Mouse (Mus musculus) gastrocnemius, adult 8-10 months (tissue): ENCODE measurements around the gene Iqca. TPM values are rescaled to one million over a fixed set of nuclear protein-coding genes. Genes with fewer than 3 reads are reported as not detected.
A peak's percentile ranks its signal among the peaks of the same experiment; 100 is the strongest.

ENCODE experiments used
- DNase-seq, 2 experiments: peaks; one replicate each; pipeline ENCODE4 v3.0.0; 2022; ENCODE audit warnings: low spot score in 2 of 2
- total RNA-seq, 4 experiments: library from RNA; stranded (reverse); gene quantifications; 2 replicates each; pipeline ENCODE4 v1.2.4; 2022

The Iqca gene
- not detected for total RNA-seq

- peak; percentile 28 to 44 for DNase-seq
Observed at GRCm38 (mm10) chr1:90153099-90153744, at the start of gene Iqca. Gene Iqca (minus strand): TSS chr1:90153401.

DNA sequence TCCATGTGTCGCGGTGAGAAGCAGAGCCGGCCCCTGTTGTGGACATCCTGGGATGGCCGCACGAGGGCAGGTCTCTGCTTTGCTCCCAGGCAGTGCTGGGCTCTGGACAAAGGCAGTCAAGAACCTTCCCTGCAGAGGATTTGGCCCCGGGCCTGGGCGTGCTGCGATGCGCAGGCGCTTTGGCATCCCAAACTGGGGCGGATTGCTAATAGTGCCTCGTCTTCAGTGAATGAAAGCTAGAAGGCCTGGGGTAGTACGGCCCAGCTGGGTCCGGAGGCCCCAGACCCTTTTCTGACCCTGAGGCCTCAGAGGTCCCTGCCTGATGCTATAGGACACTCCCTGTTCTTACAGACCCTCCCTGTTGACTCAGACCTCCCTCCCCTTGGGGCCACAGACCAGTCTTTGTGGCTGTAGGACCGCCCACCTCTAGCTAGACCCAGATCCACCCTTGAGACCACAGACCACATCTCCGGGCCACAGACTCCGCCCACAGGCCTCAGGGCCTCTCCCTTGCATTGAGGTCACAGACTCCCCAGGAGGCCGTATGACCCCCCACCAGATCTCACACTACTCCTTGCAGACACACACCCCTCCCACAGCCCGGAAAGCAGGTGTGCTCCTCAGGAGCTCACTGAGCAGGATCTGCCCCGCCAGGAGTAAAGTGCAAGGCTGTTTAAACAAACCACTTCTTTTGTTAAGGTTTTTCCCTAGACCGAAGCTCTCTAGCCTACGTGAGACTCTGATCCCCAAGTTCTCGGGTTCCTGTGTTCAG is 49.2 kb upstream of the Iqca start:
- peak; percentile 76 to 82 for DNase-seq

DNA sequence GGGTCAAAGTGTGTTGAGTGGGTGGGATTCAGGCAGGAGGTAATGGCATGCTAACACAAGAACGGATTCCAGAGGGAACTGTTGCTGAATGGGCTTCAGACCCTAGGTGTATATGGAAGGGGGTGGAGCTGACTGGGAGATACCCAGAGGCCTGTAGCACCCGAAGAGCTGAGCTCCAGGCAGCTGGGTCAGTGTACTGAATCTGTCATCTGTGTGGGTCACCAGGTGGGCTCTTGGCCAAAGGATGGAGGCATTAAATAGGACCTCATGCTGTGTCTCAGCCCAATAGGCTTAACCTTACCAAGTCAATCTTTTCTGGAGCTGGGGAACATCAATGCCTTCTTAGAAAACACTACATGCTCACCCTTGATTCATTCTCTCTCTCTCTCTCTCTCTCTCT is 48.5 kb upstream of the Iqca start:
- DNase-seq: no peak

GRCm38 (mm10) chr1:90201246-90201645 is 48.0 kb upstream of the Iqca start:
- no peak for DNase-seq

DNA sequence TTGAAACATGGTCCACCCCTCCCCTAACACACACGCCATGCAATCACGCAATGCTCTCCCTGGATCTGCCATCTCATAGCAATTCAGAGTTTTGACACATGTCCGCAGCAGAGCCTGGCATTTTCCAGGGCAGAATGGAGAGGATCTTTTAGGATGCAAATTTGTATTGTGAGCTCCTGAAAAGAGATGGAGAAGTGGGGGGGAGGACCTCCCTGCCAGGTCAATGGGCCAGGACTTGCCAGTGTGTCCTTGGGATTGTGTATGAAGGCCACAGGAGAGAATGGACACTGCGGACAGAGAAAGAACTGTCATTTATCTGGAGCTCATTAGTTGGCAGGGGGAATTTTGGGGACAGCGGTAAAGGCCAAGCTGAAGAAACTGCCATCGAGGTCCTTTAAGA is 35.8 kb upstream of the Iqca start:
- DNase-seq: no peak

DNA sequence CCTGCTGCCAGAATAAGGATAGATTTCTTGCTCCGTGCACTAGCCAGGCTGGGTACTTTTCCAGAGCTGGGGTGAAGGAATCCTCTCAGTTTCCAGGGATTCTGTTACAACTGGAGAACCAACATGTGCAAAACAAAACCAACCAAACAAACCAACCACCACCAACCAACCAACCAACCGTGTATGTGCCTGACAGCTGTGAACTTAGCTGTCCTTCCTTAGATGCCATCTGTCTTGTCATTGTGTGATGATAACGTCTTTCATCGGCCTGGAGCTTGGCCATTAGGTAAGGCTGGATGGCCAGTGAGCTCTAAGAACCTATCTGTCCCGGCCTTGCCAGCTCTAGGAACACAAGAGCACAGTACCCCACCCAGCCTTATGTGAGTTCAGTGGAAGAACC is 33.7 kb upstream of the Iqca start:
- DNase-seq: no peak

DNA sequence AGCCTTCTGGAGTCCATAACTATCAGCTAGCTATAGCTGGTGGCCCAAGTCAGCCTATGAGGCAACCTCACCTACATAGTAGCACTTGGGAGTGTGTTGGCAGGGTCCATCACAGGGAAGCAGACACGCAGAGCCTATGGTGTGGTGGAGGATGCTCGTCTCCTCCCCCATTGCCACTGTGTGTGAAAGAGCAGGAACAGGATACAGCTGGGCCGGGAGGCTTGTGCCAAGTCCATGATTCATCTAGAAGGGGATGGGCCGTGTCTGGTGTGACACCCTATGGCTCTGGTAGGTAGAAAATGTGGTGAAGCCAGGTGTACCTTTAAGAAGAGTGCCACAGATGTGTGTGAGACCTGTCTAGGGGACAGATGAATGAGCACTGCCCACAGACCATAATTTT is 33.0 kb upstream of the Iqca start:
- no peak for DNase-seq

GRCm38 (mm10) chr1:90183602-90184001 is 30.4 kb upstream of the Iqca start:
- DNase-seq: no peak

DNA sequence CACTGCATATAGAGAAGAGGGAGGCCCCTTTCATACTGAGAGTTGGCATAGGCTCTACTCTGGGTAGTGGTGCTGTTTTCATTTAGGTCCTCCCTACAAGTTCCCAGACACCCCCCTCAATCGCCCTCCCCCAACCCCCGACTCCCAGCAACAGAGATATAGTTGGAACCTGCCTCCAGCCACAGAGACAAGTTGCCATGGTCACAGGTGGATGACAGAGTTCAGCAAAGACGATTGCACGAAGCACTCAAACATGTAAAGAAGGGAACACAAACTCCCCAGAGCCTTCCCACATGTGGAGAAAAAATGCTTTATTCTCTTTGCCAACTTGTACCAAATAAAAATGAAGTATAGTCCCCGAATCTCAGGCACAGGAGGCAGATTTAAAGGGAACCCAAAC is 29.3 kb upstream of the Iqca start:
- no peak for DNase-seq

DNA sequence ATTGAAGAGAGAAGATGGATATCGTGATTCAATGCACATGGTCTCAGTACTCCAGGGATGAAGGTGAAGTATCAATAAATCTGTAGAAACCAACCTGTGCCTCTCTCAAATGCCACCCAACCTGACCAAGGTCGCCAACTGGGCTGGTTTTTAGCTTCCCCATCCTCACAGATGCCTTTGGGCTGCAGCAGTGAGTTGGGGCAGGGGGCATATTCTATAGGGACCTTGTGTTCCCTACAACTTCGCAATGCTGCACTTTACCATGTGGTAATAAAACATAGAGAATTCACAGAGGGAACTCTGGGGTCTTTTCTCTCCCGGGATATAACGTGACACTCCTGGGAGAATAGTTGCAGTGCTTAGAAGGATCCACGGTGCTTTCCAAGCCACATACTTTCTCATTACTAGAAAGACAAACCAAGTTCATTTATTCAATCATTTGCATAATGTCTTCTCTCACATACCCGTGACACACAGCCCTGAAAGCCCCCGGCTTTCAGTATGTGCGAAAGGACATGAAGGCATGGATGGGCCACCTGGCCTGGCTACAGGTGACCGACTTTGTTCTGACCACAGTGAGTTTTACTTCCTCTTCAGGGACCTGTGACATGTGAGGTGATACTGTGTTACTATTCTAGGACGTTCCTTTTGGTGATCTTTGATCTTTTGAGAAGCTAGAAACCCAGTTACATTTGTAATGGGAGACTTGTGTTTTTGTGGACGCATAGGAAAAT is 27.9 kb upstream of the Iqca start:
- no peak for DNase-seq

DNA sequence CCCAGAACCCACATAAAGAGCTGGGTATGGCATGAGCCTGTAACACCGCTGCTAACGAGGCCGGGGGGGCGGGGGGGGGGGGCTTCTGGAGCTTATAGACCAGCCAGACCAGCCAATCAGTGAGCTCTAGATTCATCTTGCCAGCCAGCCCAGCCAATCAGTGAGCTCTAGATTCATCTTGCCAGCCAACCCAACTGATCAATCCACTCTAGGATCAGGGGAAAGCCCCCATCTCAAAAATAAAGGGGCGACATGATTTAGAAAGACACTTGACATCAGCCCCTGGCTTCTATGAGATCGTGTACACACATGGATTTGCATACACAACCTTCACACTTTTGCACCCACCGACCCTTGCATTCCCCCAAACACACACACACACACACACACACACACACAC is 27.3 kb upstream of the Iqca start:
- DNase-seq: no peak

DNA sequence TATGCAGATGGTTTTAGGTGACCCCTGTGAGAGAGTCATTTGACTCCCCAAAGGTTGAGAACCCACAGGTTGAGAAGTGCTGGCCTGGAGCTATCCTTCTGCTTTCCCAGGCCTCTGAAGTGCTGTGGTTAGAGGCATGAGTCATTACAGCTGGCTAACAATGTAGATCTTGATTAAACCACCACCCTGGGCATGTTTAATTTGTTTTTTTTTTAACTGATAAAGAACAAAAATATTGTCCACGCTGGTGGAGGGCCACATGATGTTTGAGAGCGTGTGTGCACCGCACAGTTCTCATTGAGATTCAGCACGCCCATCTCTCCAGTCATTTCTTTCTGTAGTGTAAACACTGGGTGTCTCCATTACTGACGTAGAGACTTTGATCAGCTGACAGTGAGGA is 24.8 kb upstream of the Iqca start:
- DNase-seq: no peak

GRCm38 (mm10) chr1:90177565-90177964 is 24.4 kb upstream of the Iqca start:
- no peak for DNase-seq

- no peak for DNase-seq
Observed at GRCm38 (mm10) chr1:90176223-90176622, 23.0 kb upstream of the Iqca start.

GRCm38 (mm10) chr1:90174338-90174737 is 21.1 kb upstream of the Iqca start:
- DNase-seq: no peak

DNA sequence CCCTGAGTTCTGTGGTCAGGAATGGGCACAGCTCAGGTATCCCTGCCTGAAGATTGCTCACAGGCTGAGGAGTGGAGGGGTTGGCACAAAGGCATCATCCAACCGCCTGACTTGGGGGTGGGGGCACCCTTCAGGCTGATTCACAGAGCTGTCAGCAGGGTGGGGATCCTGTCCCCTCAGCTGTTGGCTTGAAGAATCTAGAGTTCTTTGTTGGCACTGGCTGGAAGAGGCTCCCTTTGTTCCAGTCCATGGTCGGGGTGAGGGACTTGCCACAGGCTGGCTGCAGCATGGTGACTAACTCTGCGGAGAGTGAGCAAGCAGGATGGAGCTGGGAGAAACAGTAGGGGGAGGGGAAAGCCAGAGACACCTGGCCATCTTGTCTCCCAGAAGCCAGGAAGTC is 11.1 kb upstream of the Iqca start:
- DNase-seq: no peak

- DNase-seq: no peak
Observed at GRCm38 (mm10) chr1:90163161-90163560, 10.0 kb upstream of the Iqca start.

- DNase-seq: no peak
Observed at GRCm38 (mm10) chr1:90162379-90162857, 9.2 kb upstream of the Iqca start.

DNA sequence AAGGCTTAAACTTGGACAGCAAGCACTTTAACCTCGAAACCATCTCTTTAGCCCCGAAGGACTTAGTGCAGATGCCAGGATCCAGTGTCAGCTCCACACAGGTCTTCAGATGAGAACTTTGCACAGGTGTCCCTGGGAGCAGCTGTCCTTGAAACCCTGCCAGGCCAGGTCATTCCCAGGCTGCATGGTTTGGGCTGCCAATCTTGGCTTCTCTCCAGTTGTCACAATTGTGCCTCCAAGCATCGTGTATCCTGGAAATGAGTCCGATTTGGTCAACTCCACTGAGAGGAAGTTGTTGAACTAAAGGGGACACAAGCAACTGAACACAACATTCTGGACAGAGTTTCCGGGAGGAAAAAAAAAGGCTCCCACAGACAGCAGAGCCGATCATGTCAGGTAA is 8.4 kb upstream of the Iqca start:
- no peak for DNase-seq

DNA sequence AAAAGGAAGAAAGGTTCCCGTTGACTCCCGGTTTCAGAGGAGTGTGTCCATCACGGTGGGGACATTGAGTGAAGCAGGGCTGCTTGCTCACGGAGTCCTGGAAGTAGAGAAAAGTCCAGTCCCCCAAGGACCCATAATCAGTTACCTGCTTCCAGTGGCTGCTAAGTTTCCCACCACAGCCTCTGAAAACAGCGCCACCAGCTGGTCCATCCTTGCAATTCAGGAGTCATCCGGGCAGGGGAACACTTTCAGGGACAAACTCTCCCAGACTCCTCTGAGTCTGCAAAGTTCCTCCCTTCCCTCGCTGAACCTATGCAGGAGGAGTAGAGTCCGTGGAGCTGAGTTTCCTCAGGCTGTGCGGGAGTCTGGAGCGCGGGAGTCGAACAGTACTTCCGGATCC is 6.7 kb upstream of the Iqca start:
- DNase-seq: no peak

DNA sequence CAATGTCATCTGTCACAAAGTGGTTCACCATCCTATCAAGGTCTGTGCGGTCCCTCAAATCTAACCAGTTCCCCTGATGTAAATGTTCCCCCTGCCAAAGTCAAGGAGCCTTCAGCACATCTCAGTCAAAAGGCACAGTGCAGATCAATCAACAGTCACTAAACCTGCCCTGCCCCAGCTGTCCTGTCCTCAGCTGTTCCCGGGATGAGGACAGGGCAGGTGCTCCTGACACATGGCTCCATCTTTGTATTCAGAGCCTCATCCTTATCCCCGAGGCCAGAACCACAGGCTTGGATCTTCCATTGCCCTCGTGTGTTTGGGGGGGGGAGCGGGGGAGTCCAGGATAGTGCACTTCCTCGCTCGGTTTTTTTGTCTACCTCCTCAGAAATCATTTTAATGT is 3.4 kb upstream of the Iqca start:
- no peak for DNase-seq

- DNase-seq: no peak
Observed at GRCm38 (mm10) chr1:90153787-90154186, 586 bp upstream of the Iqca start.
